Comparison of ENCODE assay signal across 9 mouse cellular contexts in genomic region chr4:102589537-102590031, GRCm38 (mm10).
DNase-seq lines count a peak whose midpoint lies in the region; ATAC-seq lines count a peak whose summit lies in the region.
"Had no signal": no experiment of that assay in that cellular context is flagged by ENCODE, and none has a peak within 500 bp of the region (broad histone marks: within the 10 kb centered on the region; RNA-seq: fewer than 3 reads in every experiment).

No protein-coding gene starts in this region.

- H3K36me3 ChIP-seq in heart, embryonic 13.5 days = peaks cover 16% of the 10 kb centered on the region
- H3K36me3 ChIP-seq in midbrain, embryonic 10.5 days = no peaks in the 10 kb centered on the region

- peak; percentile 95 for DNase-seq in heart, adult 11 months
- no peak for DNase-seq in heart, postnatal 25 days (ENCODE audit: low spot score)
- peak; percentile 30 to 43 for DNase-seq in cerebellum, postnatal 14 days
- DNase-seq in kidney, postnatal 14 days = peak; percentile 46
- DNase-seq in midbrain, embryonic 10.5 days (ENCODE audit: low spot score) = peak; percentile 66
- DNase-seq in gastrocnemius, postnatal 14 days = no peak

- H3K9me3 ChIP-seq in heart, embryonic 13.5 days = no peaks in the 10 kb centered on the region
- H3K9me3 ChIP-seq in midbrain, embryonic 10.5 days (replicated peaks) = no peaks in the 10 kb centered on the region

- peak overlapping the region; percentile 54 for H3K27ac ChIP-seq in heart, embryonic 13.5 days (replicated peaks)
- H3K27ac ChIP-seq in midbrain, embryonic 10.5 days (replicated peaks) = peak overlapping the region; percentile 83
- H3K27ac ChIP-seq: macrophage had no signal

- intact Hi-C loops in heart, postnatal 25 days (cut with DNase I) = loop anchor here (2.0 to 5.0 kb wide), 2 partner anchors 15 to 63 kb away; no protein-coding TSS in a partner anchor
- intact Hi-C loops in gastrocnemius, postnatal 14 days (cut with DNase I; ENCODE audit: low total_unique reads) = no loop called here

- WGBS in heart, embryonic 13.5 days = 11% methylated on average over 9 of the region's 9 CpGs
- WGBS in midbrain, embryonic 10.5 days = 1% methylated on average over 9 of the region's 9 CpGs

- H3K27me3 ChIP-seq in heart, embryonic 13.5 days (replicated peaks) = no peaks in the 10 kb centered on the region
- no peaks in the 10 kb centered on the region for H3K27me3 ChIP-seq in midbrain, embryonic 10.5 days (ENCODE audit: low read depth, poor library complexity, severe bottlenecking)

- H3K4me2 ChIP-seq in heart, embryonic 13.5 days = peak overlapping the region; percentile 66

- H3K9ac ChIP-seq in heart, embryonic 13.5 days = peak overlapping the region; percentile 74

- peak overlapping the region; percentile 42 for H3K4me3 ChIP-seq in heart, embryonic 13.5 days
- H3K4me3 ChIP-seq in midbrain, embryonic 10.5 days = peak overlapping the region; percentile 50

- no peak for ATAC-seq in heart, embryonic 13.5 days (ENCODE audit: extremely low read depth, insufficient number of reproducible peaks, low FRiP score, low TSS enrichment)
- no peak for ATAC-seq in CD4-positive, CD25-positive, alpha-beta regulatory T cell, adult 4 months

- H3K4me1 ChIP-seq in heart, embryonic 13.5 days = peaks cover 32% of the 10 kb centered on the region
- peaks cover 66% of the 10 kb centered on the region for H3K4me1 ChIP-seq in midbrain, embryonic 10.5 days

Comparison
In these comparisons a context has a peak if more than half of its experiments do, and no peak if none do; other contexts are left out.
1. DNase-seq: peak in heart, adult 11 months (single experiment), cerebellum, postnatal 14 days (2 of 2), kidney, postnatal 14 days (single experiment) and midbrain, embryonic 10.5 days (single experiment); none in heart, postnatal 25 days (single experiment) and gastrocnemius, postnatal 14 days (single experiment).